In the genomic region with DNA sequence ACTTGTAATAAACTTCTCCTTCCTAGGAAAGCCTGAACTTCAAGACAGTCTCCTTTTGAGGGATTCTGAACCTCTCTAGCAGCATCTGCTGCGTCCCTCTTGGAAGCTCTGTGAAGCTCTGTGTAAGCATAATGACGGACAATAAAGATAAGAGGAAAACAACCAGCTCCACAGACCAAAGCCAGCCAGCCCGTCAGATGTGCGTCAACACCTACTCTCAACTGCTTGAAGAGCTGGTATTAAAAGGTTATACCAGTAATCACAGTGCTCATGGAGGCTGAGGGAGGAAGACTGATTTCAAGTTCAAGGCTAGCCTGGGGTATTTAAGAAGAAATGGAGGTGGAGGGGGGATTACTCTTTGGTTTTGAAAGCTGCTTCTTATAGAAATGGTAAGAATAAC, we compare ENCODE assay signal across 18 mouse cellular contexts. TPM values are rescaled to one million over a fixed set of nuclear protein-coding genes. Genes with fewer than 3 reads are reported as not detected.
A peak's percentile ranks its signal among the peaks of the same experiment; 100 is the strongest.
DNase-seq lines count a peak whose midpoint lies in the region; ATAC-seq and TF ChIP-seq lines count a peak whose summit lies in the region.
"Had no signal": no experiment of that assay in that cellular context is flagged by ENCODE, and none has a peak within 500 bp of the region (broad histone marks: within the 10 kb centered on the region; RNA-seq: fewer than 3 reads in every experiment).

No protein-coding gene starts in this region.

- H3K9me3 ChIP-seq in heart, embryonic 11.5 days (replicated peaks; ENCODE audit: control insufficient read depth, low read length): no peaks in the 10 kb centered on the region
- H3K9me3 ChIP-seq: forebrain, embryonic 13.5 days; limb, embryonic 13.5 days; midbrain, embryonic 12.5 days had no signal

- peaks cover 3% of the 10 kb centered on the region; the same call in 1 of the 2 replicates for H3K27me3 ChIP-seq in heart, embryonic 11.5 days (ENCODE audit: control insufficient read depth, insufficient read depth, low read length)
- H3K27me3 ChIP-seq: forebrain, embryonic 13.5 days; limb, embryonic 13.5 days; midbrain, embryonic 12.5 days had no signal

- no peak overlapping the region for H3K4me3 ChIP-seq in layer of hippocampus, adult 2 months
- H3K4me3 ChIP-seq in heart, embryonic 11.5 days (ENCODE audit: low read depth, low read length): no peak overlapping the region
- H3K4me3 ChIP-seq: forebrain, embryonic 13.5 days; limb, embryonic 13.5 days; midbrain, embryonic 12.5 days had no signal

- H3K27ac ChIP-seq in layer of hippocampus, adult 2 months: peak overlapping the region; percentile 6; the same call in 1 of the 2 replicates
- 0 out of 2 replicates have a peak overlapping the region, but pooled peaks have one; percentile 35 for H3K27ac ChIP-seq in heart, embryonic 11.5 days (ENCODE audit: low read depth, low read length)
- H3K27ac ChIP-seq: forebrain, embryonic 13.5 days; limb, embryonic 13.5 days; midbrain, embryonic 12.5 days had no signal

- no peak for TF ChIP-seq CTCF in layer of hippocampus, adult 2 months (conservative IDR thresholded peaks at IDR 0.05)

- peaks cover 10% of the 10 kb centered on the region for H3K4me1 ChIP-seq in heart, embryonic 11.5 days (ENCODE audit: control insufficient read depth, insufficient read depth, low read length)

- no peak overlapping the region for H3K4me2 ChIP-seq in heart, embryonic 11.5 days
- H3K4me2 ChIP-seq: forebrain, embryonic 13.5 days; midbrain, embryonic 12.5 days had no signal

- ATAC-seq in heart, embryonic 11.5 days (replicated peaks; ENCODE audit: insufficient number of reproducible peaks, low FRiP score, low TSS enrichment): no peak
- 0 out of 2 replicates have a peak, but pooled peaks have one; percentile 36 for ATAC-seq in megakaryocyte-erythroid progenitor cell, adult 5-6 weeks (replicated peaks; ENCODE audit: low FRiP score, low TSS enrichment, poor library complexity, severe bottlenecking)

- DNase-seq in layer of hippocampus, adult 2 months (ENCODE audit: low spot score in 2 of 2): no peak
- no peak for DNase-seq in layer of hippocampus, postnatal 36 days
- DNase-seq in heart, postnatal 10 days: peak; percentile 45
- DNase-seq in frontal cortex, postnatal 36 days (ENCODE audit: low spot score in 2 of 2): no peak
- no peak for DNase-seq in spleen, postnatal 10 days (ENCODE audit: low spot score in 2 of 2)
- DNase-seq: B cell, adult 2 months; cerebellum, adult 8-10 months; right cerebral cortex, postnatal 25 days had no signal

- 20% methylated on average over 4 of the region's 4 CpGs for WGBS in heart, embryonic 11.5 days (ENCODE audit: insufficient replicate concordance)

- intact Hi-C loops in heart, postnatal 10 days (cut with DNase I): loop anchor here (5.0 kb wide), 1 partner anchor 37 kb away; no protein-coding TSS in a partner anchor

- no peak overlapping the region for H3K9ac ChIP-seq in heart, embryonic 11.5 days (ENCODE audit: low read depth, low read length)
- H3K9ac ChIP-seq: forebrain, embryonic 13.5 days; limb, embryonic 13.5 days; midbrain, embryonic 12.5 days had no signal

- H3K36me3 ChIP-seq in heart, embryonic 11.5 days (ENCODE audit: control insufficient read depth, insufficient read depth, low read length): no peaks in the 10 kb centered on the region
- H3K36me3 ChIP-seq: limb, embryonic 13.5 days; midbrain, embryonic 12.5 days had no signal

RNA-seq across cellular contexts. Expression of gene Hmgcs2, which starts 0.6 kb away (rescaled TPM):
- total RNA-seq in layer of hippocampus, adult 2 months (2021): 10 to 100 TPM in 1 of 2 experiments, 1 to 10 TPM in 1; 8.3 to 10.3 TPM
- 1 to 10 TPM; 8.9 to 9.9 TPM for total RNA-seq in layer of hippocampus, postnatal 36 days (2021)
- polyA plus RNA-seq in heart, embryonic 11.5 days (2014; fragmentation: Nextera tagmentation; extraction: Ambion mirVana): 6.5 and 8.1 TPM in 2 replicates
- total RNA-seq in heart, postnatal 10 days (2021): 100 to 1,000 TPM; 183 to 241 TPM
- total RNA-seq in megakaryocyte-erythroid progenitor cell, adult 5-6 weeks (2014; fragmentation: Nextera tagmentation): 0.79 and 1.5 TPM in 2 replicates
- total RNA-seq in megakaryocyte-erythroid progenitor cell, adult 5-6 weeks (2017): 0.09 and 1.3 TPM in 2 replicates
- total RNA-seq: ES-E14 had no signal

RNA-seq across cellular contexts. Expression of gene Reg4, which starts 57.7 kb away (rescaled TPM):
- not detected for total RNA-seq in layer of hippocampus, adult 2 months (2021)
- not detected for total RNA-seq in layer of hippocampus, postnatal 36 days (2021)
- not detected in 2 replicates for polyA plus RNA-seq in heart, embryonic 11.5 days (2014; fragmentation: Nextera tagmentation; extraction: Ambion mirVana)
- total RNA-seq in heart, postnatal 10 days (2021): not detected
- 0.90 TPM in 1 of 2 replicates, not detected in the other for total RNA-seq in megakaryocyte-erythroid progenitor cell, adult 5-6 weeks (2014; fragmentation: Nextera tagmentation)
- not detected in 2 replicates for total RNA-seq in megakaryocyte-erythroid progenitor cell, adult 5-6 weeks (2017)
- total RNA-seq: adrenal gland, postnatal 10 days; ES-E14; gastrocnemius, adult 2 months; heart, postnatal 36 days; left cerebral cortex, adult 18-20 months had no signal
- polyA plus RNA-seq: forebrain, embryonic 13.5 days; limb, embryonic 13.5 days; midbrain, embryonic 12.5 days had no signal

Comparison
In these comparisons a context has a peak if more than half of its experiments do, and no peak if none do; other contexts are left out.
1. DNase-seq: peak in heart, postnatal 10 days (2 of 2); none in layer of hippocampus, adult 2 months (0 of 2), layer of hippocampus, postnatal 36 days (0 of 2), frontal cortex, postnatal 36 days (0 of 2) and spleen, postnatal 10 days (0 of 2).
2. RNA of gene Hmgcs2, which starts 0.6 kb away (total RNA-seq): 183 to 241 TPM in heart, postnatal 10 days; 8.3 to 10.3 TPM in layer of hippocampus, adult 2 months, 8.9 to 9.9 TPM in layer of hippocampus, postnatal 36 days and 0.09 to 1.5 TPM in megakaryocyte-erythroid progenitor cell, adult 5-6 weeks; every median in the first group is over 10 times any median in the second.